Mouse (Mus musculus) frontal cortex, adult 2 months (tissue): ENCODE results near the gene Cpt1a. TPM values are rescaled to one million over a fixed set of nuclear protein-coding genes. Genes with fewer than 3 reads are reported as not detected.

Experiments
- DNase-seq, 2 experiments: peaks; one replicate each; pipeline ENCODE4 v3.0.0; 2022; ENCODE audit warnings: low spot score in 1 of 2; ENCODE audit errors: extremely low spot score in 1 of 2
- polyA plus RNA-seq: library from polyadenylated mRNA; depleted of rRNA; stranded (reverse); fragments of >200 nt; gene quantifications from 2 replicates; pipeline ENCODE4 v1.2.3, GENCODE M21; 2012; rRNA removed

The Cpt1a gene
- polyA plus RNA-seq, 1 experiment, result 25.1 TPM

DNA sequence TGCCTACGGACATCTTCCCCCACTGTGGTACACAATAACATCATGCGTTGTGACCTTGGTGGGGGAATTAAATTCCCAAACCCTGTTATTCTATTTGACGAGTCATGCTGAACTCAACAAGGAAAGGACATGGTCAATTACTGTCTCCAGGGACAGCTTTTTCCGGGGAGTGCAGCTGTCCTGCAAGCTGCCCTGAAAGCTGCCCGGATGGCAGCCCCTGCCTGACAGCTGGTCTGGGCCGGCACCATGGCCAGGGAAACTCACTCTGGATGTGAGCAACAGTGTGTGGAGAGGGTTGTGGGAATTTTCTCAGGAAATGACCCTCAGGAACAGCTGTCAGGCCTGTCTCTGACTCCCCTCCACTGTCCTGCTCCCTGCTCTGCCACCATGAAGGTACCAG, 100.4 kb downstream of the Cpt1a start:
- DNase-seq, result no peak

DNA sequence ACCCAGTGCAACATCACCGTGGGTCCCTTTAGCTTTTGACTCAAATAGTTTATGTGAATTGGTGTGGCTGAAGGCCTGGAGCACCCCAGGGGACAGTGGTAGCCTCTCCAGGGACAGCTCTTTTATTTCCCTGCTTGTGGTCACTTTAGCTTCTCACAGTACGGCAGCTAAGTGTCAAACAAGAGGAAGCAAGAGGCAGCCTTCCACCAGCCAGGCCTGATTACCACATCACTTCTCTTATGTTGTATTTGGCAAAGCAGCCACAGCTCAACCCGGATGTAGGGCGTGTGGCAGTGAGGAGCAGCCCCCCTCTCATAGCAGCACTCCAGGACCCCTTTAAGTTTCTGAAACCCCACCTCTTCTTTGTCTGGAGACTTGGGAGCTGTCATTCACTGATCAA, 100.8 kb downstream of the Cpt1a start:
- no peak for DNase-seq

DNA sequence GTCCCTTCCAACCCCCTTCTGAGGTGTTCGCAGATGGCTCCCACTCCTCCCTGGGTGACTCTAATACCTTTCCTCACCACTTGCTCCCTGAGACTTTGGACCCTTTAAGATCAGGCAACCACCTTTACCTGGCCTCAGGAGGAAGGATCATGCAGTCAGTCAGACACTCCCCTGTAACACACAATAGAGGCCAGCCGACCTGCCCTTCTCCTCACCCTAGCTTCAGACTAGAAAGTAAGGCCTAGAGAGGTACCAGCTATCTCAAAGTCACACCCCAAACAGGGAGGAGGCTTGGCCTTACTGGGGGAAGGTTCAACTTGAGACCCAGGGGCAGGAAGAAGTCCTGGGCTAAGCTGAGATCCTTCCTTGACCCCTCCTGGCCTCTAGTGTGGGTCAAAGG, 102.1 kb downstream of the Cpt1a start:
- no peak for DNase-seq

GRCm38 (mm10) chr19:3428057-3428830, 106.1 kb downstream of the Cpt1a start:
- no peak for DNase-seq

GRCm38 (mm10) chr19:3429156-3429816, 107.2 kb downstream of the Cpt1a start:
- DNase-seq, result no peak

DNA sequence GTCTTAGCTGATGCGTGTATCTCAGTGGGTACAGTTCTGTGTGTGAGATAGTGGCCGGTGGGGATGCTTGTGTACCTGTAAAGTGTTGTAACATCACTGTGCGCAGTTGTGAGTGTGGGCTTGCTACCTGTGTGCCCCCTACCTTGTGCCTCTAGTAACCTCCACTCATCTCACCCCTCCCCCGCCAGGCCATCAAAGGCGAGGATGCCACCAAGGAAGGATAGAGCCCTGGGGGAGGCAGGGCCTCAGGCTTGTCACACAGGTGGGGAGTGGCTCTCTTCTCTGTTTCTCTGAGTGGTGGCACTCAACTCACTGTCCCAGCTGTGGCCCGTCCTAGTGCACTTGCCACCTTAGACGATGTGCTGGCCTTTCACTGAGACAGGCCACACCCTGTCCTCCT, 108.9 kb downstream of the Cpt1a start:
- no peak for DNase-seq

DNA sequence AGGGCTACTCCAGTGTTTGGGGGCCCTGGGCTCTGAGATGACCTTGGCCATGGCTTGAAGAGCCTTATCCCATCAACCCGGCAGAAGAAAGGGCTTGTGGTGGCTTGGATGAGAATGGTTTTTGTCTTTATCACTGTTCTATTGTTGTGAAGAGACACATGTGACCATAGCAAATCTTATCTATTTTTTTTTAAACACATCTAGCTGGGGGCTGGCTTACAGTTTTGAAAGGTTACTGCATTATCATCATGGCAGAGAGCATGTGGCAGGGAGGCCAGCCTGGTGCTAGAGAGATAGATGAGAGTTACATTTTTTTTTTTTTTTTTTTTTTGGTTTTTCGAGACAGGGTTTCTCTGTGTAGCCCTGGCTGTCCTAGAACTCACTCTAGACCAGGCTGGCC, 109.8 kb downstream of the Cpt1a start:
- no peak for DNase-seq

DNA sequence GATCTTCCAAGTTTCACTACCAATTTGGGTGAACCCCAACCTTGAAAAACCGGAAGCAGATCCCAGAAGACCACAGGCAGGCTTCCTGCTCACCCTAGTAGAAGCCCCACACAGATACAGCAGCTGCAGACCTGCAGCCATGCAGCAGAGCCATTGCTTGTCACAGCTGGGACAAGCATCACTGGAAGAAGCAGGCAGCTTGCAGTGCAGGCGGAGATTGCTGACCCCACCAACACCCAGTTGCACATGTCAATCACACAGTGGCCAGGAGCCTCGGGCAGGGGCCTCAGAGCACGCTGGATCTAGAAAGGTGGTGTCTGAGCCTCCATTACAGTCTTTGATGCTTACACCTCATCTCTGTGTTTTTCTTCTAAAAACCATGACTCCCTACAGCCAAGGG, 112.0 kb downstream of the Cpt1a start:
- no peak for DNase-seq

GRCm38 (mm10) chr19:3434641-3435040, 112.5 kb downstream of the Cpt1a start:
- no peak for DNase-seq

Other genes with a start within 250 kb of the Cpt1a start
- gene Mrpl21, start 39.4 kb upstream of the Cpt1a start, polyA plus RNA-seq, result 53.9 and 56.7 TPM in 2 replicates
- 7.0 and 8.2 TPM in 2 replicates for gene Ighmbp2, start 39.3 kb upstream of the Cpt1a start, polyA plus RNA-seq
- 0.10 and 0.13 TPM in 2 replicates for gene Tesmin, start 66.5 kb downstream of the Cpt1a start, polyA plus RNA-seq
- 8.7 and 10.8 TPM in 2 replicates for gene Gal, start 92.2 kb downstream of the Cpt1a start, polyA plus RNA-seq